Mouse (Mus musculus): ENCODE measurements around the gene Spats2. TPM values are rescaled to one million over a fixed set of nuclear protein-coding genes. Genes with fewer than 3 reads are reported as not detected.

Gene Spats2
- polyA plus RNA-seq, 1 experiment from 2014 or later: 72.7 TPM

DNA sequence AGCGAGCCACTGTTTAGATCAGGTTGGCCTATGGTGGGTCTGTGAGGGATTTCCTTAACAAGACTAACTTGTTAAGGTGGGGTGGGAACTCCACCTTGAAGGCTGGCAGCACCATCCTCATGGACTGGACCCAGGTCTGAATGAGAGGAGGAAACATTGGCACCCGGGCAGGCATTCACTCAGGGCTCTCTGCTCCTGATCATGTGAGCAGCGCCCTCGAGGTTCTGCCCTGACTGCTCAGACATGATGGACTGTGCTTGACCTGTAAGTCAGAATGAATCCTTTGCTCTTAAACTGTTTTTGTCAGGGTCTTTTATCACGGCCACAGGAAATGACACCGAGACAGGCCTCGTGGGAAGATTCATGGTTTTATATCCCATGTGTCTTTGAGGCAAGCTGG is 20.5 kb upstream of the Spats2 start:
- Histone ChIP-seq H3K27ac (no peak overlapping the region), H3K9me3 (replicated peaks) (no peaks in the 10 kb centered on the region), H3K36me3 (no peaks in the 10 kb centered on the region), H3K4me1 (no peaks in the 10 kb centered on the region), H3K27me3 (peaks cover 2% of the 10 kb centered on the region; the same call in 1 of the 2 replicates), H3K4me2 (replicated peaks) (no peak overlapping the region), H3K9ac (no peak overlapping the region), H3K4me3 (no peak overlapping the region)
- WGBS: 72% methylated on average over 7 of the region's 7 CpGs
- no peak for ATAC-seq (ENCODE audit: low FRiP score)

DNA sequence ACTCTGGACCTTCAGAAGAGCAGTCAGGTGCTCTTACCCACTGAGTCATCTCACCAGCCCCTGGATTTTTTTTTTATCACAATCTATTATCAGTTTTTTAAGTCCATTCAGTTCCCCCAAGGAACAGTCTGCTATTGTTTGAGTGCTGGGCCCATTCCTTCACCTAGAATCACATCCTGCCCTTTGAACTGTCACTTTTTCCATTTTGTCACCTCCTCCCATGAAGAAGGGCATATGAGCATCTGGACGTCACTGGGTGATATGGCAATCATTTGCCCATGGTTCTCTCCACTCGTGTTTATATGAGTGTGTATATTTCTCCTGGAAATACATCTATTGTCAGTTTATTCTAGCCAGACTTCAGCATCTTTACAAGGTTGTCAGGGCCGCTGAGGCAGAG is 17.9 kb upstream of the Spats2 start:
- WGBS: 85% methylated on average over 3 of the region's 3 CpGs
- no peak for ATAC-seq (ENCODE audit: low FRiP score)
- Histone ChIP-seq H3K36me3 (no peaks in the 10 kb centered on the region), H3K4me3 (no peak overlapping the region), H3K27me3 (no peaks in the 10 kb centered on the region), H3K9me3 (replicated peaks) (no peaks in the 10 kb centered on the region), H3K4me2 (replicated peaks) (no peak overlapping the region), H3K9ac (no peak overlapping the region), H3K27ac (no peak overlapping the region), H3K4me1 (no peaks in the 10 kb centered on the region)

DNA sequence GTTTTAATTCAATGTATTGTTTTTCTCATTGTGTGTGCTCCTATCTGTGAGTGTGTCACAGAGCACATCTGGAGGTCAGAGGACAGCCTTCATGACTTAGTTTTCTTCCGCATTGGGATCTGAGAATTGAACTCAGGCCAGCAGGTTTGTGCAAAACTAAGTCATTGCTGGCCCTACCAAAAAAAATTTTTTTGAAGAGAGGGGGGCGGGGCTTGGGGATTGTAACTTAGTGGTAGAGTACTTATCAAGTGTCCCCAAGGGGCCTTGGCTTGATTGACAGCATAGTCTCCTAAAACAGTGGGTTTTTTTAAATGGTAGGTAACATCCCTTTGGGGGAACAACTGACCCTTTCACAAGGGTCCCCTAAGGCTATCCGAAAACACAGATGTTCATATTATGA is 14.6 kb upstream of the Spats2 start:
- WGBS: 85% methylated on average over 3 of the region's 3 CpGs

DNA sequence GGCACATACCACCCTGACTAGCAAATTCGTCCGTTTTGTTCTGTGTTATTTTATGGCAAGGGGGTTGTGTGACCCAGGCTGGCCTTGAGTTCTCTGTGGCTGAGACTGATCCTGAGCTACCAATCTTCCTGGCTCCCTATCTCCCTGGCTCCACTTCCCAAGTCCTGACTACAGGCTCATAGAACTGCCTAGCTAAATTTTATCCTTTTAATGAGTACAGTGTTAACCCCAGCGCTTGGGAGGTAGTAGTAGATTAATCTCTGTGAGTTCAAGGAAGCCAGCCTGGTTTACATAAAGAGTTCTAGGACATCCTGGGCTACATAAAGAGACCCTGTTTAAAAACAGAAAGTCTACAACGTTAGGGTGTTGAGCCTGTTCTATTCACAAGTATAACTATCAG is 13.9 kb upstream of the Spats2 start:
- WGBS: 75% methylated on average over 4 of the region's 4 CpGs
- H3K9me3 ChIP-seq (replicated peaks): no peaks in the 10 kb centered on the region
- no peak overlapping the region for H3K4me3 ChIP-seq
- no peak for ATAC-seq (ENCODE audit: low FRiP score)
- H3K36me3 ChIP-seq: no peaks in the 10 kb centered on the region
- H3K4me1 ChIP-seq: no peaks in the 10 kb centered on the region
- no peak overlapping the region for H3K4me2 ChIP-seq (replicated peaks)
- H3K27me3 ChIP-seq: no peaks in the 10 kb centered on the region
- H3K9ac ChIP-seq: no peak overlapping the region
- no peak overlapping the region for H3K27ac ChIP-seq

More for the DNA sequence above, 14.6 kb upstream of the Spats2 start:
- ATAC-seq (ENCODE audit: low FRiP score): no peak
- H3K4me2 ChIP-seq (replicated peaks): no peak overlapping the region
- no peak overlapping the region for H3K9ac ChIP-seq
- H3K27me3 ChIP-seq: no peaks in the 10 kb centered on the region
- no peaks in the 10 kb centered on the region for H3K9me3 ChIP-seq (replicated peaks)
- H3K36me3 ChIP-seq: no peaks in the 10 kb centered on the region
- no peak overlapping the region for H3K27ac ChIP-seq
- no peak overlapping the region for H3K4me3 ChIP-seq
- no peaks in the 10 kb centered on the region for H3K4me1 ChIP-seq

DNA sequence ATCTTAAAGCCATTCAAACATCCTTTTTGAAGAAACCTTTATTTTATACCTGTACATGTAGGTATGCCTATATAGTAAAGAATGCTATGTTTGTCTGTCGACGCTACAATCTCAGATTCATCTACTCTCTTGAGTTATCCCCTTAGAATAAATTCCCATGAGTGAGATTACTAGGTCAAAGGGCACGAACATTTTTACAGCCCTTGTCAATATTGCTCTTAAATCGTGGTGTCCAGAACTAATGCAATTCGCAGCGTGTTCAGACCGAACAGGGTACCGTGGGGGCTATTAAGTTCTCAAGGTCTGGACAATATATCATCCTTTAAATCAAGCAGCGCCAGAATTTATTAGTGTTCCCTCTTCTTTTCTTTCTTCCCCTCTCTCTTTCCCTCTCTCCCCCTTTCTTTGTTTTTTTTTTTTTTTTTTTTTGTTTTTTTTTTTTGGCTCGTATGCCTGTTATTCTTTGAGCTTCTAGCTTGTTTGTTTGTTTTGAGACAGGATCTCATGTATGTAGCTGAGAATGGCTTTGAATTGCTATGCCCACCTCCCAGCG is 12.8 kb upstream of the Spats2 start:
- Histone ChIP-seq H3K27ac (no peak overlapping the region), H3K4me3 (no peak overlapping the region), H3K9me3 (replicated peaks) (no peaks in the 10 kb centered on the region), H3K27me3 (no peaks in the 10 kb centered on the region), H3K9ac (no peak overlapping the region), H3K36me3 (no peaks in the 10 kb centered on the region), H3K4me1 (no peaks in the 10 kb centered on the region), H3K4me2 (replicated peaks) (no peak overlapping the region)
- no peak for ATAC-seq (ENCODE audit: low FRiP score)
- WGBS: 59% methylated on average over 11 of the region's 11 CpGs

DNA sequence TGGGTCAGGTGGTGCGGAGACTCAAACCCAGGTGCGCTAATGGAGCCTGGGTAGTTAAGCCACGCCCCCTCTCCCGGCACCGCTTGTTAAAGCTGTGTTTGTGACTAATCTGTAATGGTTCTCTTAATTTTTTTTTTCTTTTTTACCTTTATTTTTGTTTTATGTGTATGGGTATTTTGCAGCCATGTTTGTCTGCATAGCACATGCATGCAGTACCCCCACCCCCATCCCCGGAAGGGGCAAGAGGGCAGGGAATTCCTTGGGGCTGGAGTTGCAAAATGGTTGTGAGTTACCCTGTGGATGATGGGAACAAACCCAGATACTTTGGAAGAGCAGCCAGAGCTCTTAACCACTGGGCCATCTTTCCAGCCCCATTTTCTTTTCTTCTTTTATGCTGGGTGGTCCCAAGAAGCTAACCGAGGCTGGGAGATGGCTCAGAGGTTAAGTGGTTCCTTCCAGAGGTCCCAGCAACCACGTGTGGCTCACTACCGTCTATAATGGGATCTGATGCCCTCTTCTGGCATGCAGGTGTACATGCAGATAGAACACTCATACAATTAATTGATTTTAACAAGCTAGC is 12.2 kb upstream of the Spats2 start:
- 5% methylated on average over 9 of the region's 9 CpGs for WGBS
- Histone ChIP-seq H3K4me2 (replicated peaks) (no peak overlapping the region), H3K9me3 (replicated peaks) (no peaks in the 10 kb centered on the region), H3K36me3 (no peaks in the 10 kb centered on the region), H3K27ac (no peak overlapping the region), H3K9ac (no peak overlapping the region), H3K27me3 (no peaks in the 10 kb centered on the region), H3K4me3 (no peak overlapping the region), H3K4me1 (no peaks in the 10 kb centered on the region)
- no peak for ATAC-seq (ENCODE audit: low FRiP score)

DNA sequence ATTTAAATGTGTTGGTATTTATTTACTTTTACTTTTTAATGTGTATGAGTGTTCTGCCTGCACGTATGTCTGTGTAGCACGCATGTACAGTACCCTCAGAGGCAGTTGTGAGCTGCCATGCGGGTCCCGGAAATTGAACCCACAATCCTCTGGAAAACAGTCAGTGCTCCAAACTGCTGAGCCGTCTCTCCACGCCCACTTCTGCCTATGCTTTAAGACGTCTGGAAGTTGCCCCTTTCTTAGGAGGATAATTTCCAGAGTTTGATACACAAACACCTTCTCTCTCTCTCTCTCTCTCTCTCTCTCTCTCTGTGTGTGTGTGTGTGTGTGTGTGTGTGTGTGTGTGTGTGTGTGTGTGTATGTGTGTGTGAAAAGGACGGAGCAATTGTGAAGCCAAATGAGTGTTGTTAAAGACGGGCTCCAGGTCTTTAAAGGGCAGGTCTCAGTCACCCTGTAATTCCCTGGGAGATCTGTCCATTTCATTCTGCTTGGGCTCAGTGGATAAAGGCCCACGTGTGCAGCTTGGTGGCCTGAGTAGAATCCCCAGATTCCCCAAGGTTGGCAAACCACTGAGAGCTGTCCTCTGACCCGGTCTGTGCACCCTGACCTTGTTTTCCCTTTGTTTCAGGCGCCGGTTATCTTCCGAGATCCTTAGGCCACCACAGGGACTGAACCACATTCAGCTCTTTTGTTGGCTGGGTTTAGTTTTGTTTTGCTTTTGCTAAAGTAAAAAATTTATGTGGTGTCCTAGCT is 11.2 kb upstream of the Spats2 start:
- H3K36me3 ChIP-seq: no peaks in the 10 kb centered on the region
- no peak overlapping the region for H3K27ac ChIP-seq
- H3K27me3 ChIP-seq: no peaks in the 10 kb centered on the region
- WGBS: 43% methylated on average over 14 of the region's 14 CpGs
- no peak overlapping the region for H3K9ac ChIP-seq
- H3K4me1 ChIP-seq: no peaks in the 10 kb centered on the region
- H3K9me3 ChIP-seq (replicated peaks): no peaks in the 10 kb centered on the region
- no peak overlapping the region for H3K4me3 ChIP-seq
- no peak for ATAC-seq (ENCODE audit: low FRiP score)
- H3K4me2 ChIP-seq (replicated peaks): no peak overlapping the region

DNA sequence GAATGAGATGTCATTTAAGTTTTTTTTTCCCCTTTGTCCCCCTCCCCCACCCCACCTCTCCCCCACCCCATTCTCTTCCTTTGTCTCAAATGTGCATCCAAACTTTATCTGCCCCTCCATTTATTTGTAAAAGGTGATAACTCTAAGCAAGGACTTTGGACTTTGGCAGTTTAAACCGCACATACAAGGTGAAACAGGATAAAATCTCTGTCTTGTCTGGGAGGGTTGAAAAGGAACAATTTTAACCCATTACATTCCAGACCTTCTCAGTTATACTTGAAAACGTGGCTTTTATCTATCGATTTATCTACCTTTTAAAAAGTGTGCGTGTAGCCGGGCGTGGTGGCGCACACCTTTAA is 10.7 kb upstream of the Spats2 start:
- no peak overlapping the region for H3K9ac ChIP-seq
- H3K27ac ChIP-seq: no peak overlapping the region
- ATAC-seq (ENCODE audit: low FRiP score): no peak
- H3K4me2 ChIP-seq (replicated peaks): no peak overlapping the region
- H3K4me3 ChIP-seq: no peak overlapping the region
- no peaks in the 10 kb centered on the region for H3K9me3 ChIP-seq (replicated peaks)
- H3K27me3 ChIP-seq: no peaks in the 10 kb centered on the region
- H3K4me1 ChIP-seq: no peaks in the 10 kb centered on the region
- 88% methylated on average over 7 of the region's 7 CpGs for WGBS
- no peaks in the 10 kb centered on the region for H3K36me3 ChIP-seq

DNA sequence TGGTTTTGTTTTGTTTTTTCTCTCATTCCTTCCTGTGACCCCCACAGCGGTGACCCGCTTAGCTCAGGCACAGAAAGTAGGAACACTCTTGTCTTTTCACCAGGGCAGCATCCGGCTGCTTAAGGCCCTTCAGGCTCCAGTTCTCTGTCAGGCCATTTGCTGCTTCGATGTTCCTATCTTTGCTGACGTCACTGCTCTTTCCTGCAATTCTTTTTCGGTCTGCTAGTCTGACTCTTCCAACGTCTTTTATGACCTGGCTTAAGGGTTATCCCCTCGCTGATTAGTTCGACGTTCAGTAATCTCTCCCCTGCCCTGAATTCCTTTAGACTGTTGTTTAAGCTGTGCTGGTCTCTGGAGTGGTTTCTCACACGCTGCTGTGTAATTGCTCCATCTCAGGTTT is 9.2 kb upstream of the Spats2 start:
- peaks cover 4% of the 10 kb centered on the region; the same call in 1 of the 2 replicates for H3K4me1 ChIP-seq
- ATAC-seq (ENCODE audit: low FRiP score): no peak
- H3K36me3 ChIP-seq: no peaks in the 10 kb centered on the region
- H3K9me3 ChIP-seq (replicated peaks): no peaks in the 10 kb centered on the region
- no peak overlapping the region for H3K4me3 ChIP-seq
- WGBS: 76% methylated on average over 11 of the region's 11 CpGs
- no peak overlapping the region for H3K27ac ChIP-seq
- no peak overlapping the region for H3K9ac ChIP-seq
- H3K4me2 ChIP-seq (replicated peaks): no peak overlapping the region
- no peaks in the 10 kb centered on the region for H3K27me3 ChIP-seq

DNA sequence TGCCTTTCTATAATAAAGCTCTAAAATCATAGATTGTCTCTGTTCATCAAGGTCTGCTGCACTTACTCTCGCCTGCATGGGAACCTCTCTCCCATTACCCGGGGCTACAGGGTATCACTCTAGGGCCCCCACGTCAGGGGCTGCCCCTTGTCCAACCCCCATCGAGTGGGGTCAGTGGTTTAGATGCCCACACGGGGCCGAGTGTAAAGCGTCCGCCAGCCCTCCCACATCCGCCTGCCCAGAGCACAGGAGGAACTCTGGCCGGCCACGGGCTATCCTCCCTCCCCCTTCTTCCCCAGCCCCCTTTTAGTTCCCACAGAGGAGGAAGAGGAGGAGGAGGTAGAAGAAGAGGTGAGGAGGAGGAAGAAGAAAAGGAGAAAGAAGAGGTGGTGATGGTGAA is 4.9 kb upstream of the Spats2 start:
- 0 out of 2 replicates have a peak overlapping the region, but pooled peaks have one; percentile 1 for H3K4me2 ChIP-seq (replicated peaks)
- H3K36me3 ChIP-seq: no peaks in the 10 kb centered on the region
- H3K9me3 ChIP-seq (replicated peaks): no peaks in the 10 kb centered on the region
- H3K27ac ChIP-seq: no peak overlapping the region
- H3K27me3 ChIP-seq: no peaks in the 10 kb centered on the region
- H3K9ac ChIP-seq: no peak overlapping the region
- peaks cover 9% of the 10 kb centered on the region; the same call in 1 of the 2 replicates for H3K4me1 ChIP-seq
- WGBS: 14% methylated on average over 11 of the region's 11 CpGs
- no peak for ATAC-seq (ENCODE audit: low FRiP score)
- no peak overlapping the region for H3K4me3 ChIP-seq

DNA sequence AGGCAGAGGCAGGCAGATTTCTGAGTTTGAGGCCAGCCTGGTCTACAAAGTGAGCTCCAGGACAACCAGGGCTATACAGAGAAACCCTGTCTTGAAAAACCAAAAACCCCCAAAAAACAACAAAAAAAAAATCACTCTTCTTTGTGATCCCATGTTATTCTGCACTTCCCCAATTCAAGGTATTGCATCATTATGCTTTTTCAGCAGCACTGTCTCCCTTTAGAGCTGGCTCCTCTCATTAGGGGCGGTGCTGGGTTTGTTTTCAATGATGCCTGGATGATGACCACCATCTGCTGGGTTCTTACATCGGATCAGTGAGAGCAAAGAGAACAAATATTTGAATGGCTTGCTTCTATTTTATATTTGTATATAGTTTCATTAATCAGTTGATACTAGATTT is 3.1 kb upstream of the Spats2 start:
- Histone ChIP-seq H3K9me3 (replicated peaks) (no peaks in the 10 kb centered on the region), H3K4me3 (no peak overlapping the region), H3K4me2 (replicated peaks) (no peak overlapping the region), H3K9ac (no peak overlapping the region), H3K36me3 (no peaks in the 10 kb centered on the region), H3K27me3 (no peaks in the 10 kb centered on the region), H3K4me1 (peaks cover 9% of the 10 kb centered on the region; the same call in 1 of the 2 replicates), H3K27ac (no peak overlapping the region)
- no peak for ATAC-seq (ENCODE audit: low FRiP score)
- WGBS: 87% methylated on average over 2 of the region's 2 CpGs

DNA sequence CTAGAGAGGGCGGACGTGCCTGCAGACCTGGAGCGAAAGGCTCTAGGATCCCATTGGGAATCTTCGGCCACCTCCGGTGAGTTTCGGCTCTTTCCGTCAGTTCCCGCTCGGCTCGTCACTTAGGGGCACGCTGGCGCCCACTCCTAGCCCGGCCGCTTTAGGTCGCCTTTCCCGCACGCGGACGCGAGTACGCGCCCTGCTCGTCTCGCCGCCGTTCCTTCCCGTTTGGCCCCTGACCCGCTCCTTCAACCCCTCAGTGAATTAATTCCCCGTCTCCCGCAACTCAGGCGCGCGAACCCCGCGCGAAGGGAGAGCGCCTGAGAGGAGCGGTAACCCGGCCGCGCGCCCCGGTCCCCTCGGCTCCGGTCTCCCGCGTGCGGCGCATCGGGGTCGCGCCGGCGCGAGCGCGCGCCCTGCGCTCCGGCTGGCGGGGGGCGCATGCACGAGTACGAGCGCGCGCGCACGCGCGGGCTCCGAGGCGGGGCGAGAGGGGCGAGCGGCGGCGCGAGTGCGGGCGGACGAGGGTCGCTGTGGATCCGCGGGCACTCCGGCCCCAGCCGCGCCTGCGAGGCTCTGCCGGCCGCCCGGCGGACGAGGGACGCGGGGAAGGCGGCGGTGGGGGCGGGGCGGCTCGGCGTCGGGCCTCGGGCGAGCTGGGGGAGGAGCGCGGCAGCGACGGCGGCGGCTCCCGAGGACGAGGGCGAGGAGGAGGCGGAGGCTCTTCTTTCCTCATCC is 532 bp downstream of the Spats2 start:
- no peaks in the 10 kb centered on the region for H3K27me3 ChIP-seq
- peaks cover 33% of the 10 kb centered on the region for H3K4me1 ChIP-seq
- peak overlapping the region; percentile 91 for H3K9ac ChIP-seq
- peak overlapping the region; percentile 97 for H3K27ac ChIP-seq
- peak; percentile 89 for ATAC-seq (ENCODE audit: low FRiP score)
- no peaks in the 10 kb centered on the region for H3K36me3 ChIP-seq
- H3K9me3 ChIP-seq (replicated peaks): no peaks in the 10 kb centered on the region
- under 1% methylated on average over 100 of the region's 115 CpGs for WGBS
- H3K4me3 ChIP-seq: peak overlapping the region; percentile 76
- peak overlapping the region; percentile 71 for H3K4me2 ChIP-seq (replicated peaks)

All from hindbrain, embryonic 12.5 days (tissue).